Mouse (Mus musculus): ENCODE measurements around the gene Gm49373.

GRCm38 (mm10) chr9:21036666-21037065 is 36.2 kb downstream of the Gm49373 start:
- no peak for TF ChIP-seq CTCF (IDR thresholded peaks at IDR 0.05; ENCODE audit: insufficient read depth, low read length)
- no peak for TF ChIP-seq POLR2A (IDR thresholded peaks at IDR 0.05; ENCODE audit: borderline replicate concordance, extremely low read depth, low read depth, low read length)

All from lung, adult 2 months (tissue).